Mouse (Mus musculus) left cerebral cortex, postnatal 14 days (tissue): ENCODE data around the gene Ppm1n. TPM values are rescaled to one million over a fixed set of nuclear protein-coding genes. Genes with fewer than 3 reads are reported as not detected.

ENCODE experiments used
- DNase-seq, 2 experiments: peaks; one replicate each; pipeline ENCODE4 v3.0.0; 2021 to 2022; ENCODE audit warnings: low spot score in 2 of 2, mixed read lengths in 1 of 2
- intact Hi-C: fragments of 180-260 bp; cut with DNase I; formaldehyde crosslinking; loops from one replicate; pipeline ENCODE4 v1.15.1; 2025
- total RNA-seq, 2 experiments: library from RNA; stranded (reverse); gene quantifications; 2 replicates each; pipeline ENCODE4 v1.2.3; 2021

Gene Ppm1n
- total RNA-seq, 2 experiments from 2014 or later: 0.40 TPM; not detected in 1

- intact Hi-C loops: no loop called here
- no peak for DNase-seq
These were observed 49.8 kb downstream of the Ppm1n start for GRCm38 (mm10) chr7:19230041-19230580.

- intact Hi-C loops: no loop called here
These were observed 50.5 kb downstream of the Ppm1n start for GRCm38 (mm10) chr7:19229404-19229803.

GRCm38 (mm10) chr7:19228793-19229148 is 51.1 kb downstream of the Ppm1n start:
- intact Hi-C loops: no loop called here

More at GRCm38 (mm10) chr7:19229404-19229803, 50.5 kb downstream of the Ppm1n start:
- no peak for DNase-seq

GRCm38 (mm10) chr7:19227883-19228792 is 51.7 kb downstream of the Ppm1n start, which contains the start of gene Opa3:
Gene Opa3 (plus strand): TSS chr7:19228334.
- DNase-seq: peak; percentile 99 to 100
- intact Hi-C loops: no loop called here

More at GRCm38 (mm10) chr7:19228793-19229148, 51.1 kb downstream of the Ppm1n start:
- DNase-seq: no peak

GRCm38 (mm10) chr7:19226817-19227797 is 52.8 kb downstream of the Ppm1n start:
- DNase-seq: peak; percentile 48 to 65
- intact Hi-C loops: no loop called here

Other genes starting within 250 kb of the Ppm1n start
- under 1 TPM; 0.29 to 0.49 TPM for gene Rsph6a, start 225.4 kb downstream of the Ppm1n start, total RNA-seq
- gene Dmwd, start 203.8 kb downstream of the Ppm1n start, total RNA-seq: 100 to 1,000 TPM; 151 to 162 TPM
- 10 to 100 TPM; 34.3 to 36.7 TPM for gene Dmpk, start 196.2 kb downstream of the Ppm1n start, total RNA-seq
- 1 to 10 TPM; 1.6 TPM for gene Six5, start 185.5 kb downstream of the Ppm1n start, total RNA-seq
- gene Gm4969, start 161.7 kb downstream of the Ppm1n start, total RNA-seq: under 1 TPM; 0.48 to 0.76 TPM
- 10 to 100 TPM; 11.5 to 12.6 TPM for gene Fbxo46, start 160.2 kb downstream of the Ppm1n start, total RNA-seq
- 10 to 100 TPM; 19.6 to 21.9 TPM for gene Qpctl, start 130.8 kb downstream of the Ppm1n start, total RNA-seq
- 10 to 100 TPM; 84.3 to 88.7 TPM for gene Snrpd2, start 130.3 kb downstream of the Ppm1n start, total RNA-seq
- gene Gipr, start 113.9 kb downstream of the Ppm1n start, total RNA-seq: 1 to 10 TPM; 1.6 to 2.8 TPM
- gene Eml2, start 103.6 kb downstream of the Ppm1n start, total RNA-seq: 100 to 1,000 TPM; 167 to 183 TPM
- 1 to 10 TPM; 5.2 to 5.5 TPM for gene Gpr4, start 67.5 kb downstream of the Ppm1n start, total RNA-seq
- 10 to 100 TPM; 40.0 to 43.9 TPM for gene Opa3, start 51.7 kb downstream of the Ppm1n start, total RNA-seq
- gene Vasp, start 8.2 kb downstream of the Ppm1n start, total RNA-seq: 10 to 100 TPM; 18.4 to 21.1 TPM
- gene Rtn2, start 2.6 kb upstream of the Ppm1n start, total RNA-seq: 100 to 1,000 TPM; 115 to 123 TPM
- 10 to 100 TPM in 1 of 2 experiments, 1 to 10 TPM in 1; 7.6 to 10.7 TPM for gene Fosb, start 30.0 kb upstream of the Ppm1n start, total RNA-seq
- 10 to 100 TPM; 42.7 to 44.0 TPM for gene Ercc1, start 64.7 kb upstream of the Ppm1n start, total RNA-seq
- gene Cd3eap, start 79.4 kb upstream of the Ppm1n start, total RNA-seq: 10 to 100 TPM; 20.6 to 20.9 TPM
- gene Ppp1r13l, start 79.7 kb upstream of the Ppm1n start, total RNA-seq: 1 to 10 TPM; 6.0 to 6.7 TPM
- 10 to 100 TPM; 32.7 to 35.5 TPM for gene Ercc2, start 101.9 kb upstream of the Ppm1n start, total RNA-seq
- 1 to 10 TPM in 1 of 2 experiments, under 1 TPM in 1; 0.75 to 2.2 TPM for gene Klc3, start 124.0 kb upstream of the Ppm1n start, total RNA-seq
- under 1 TPM; 0.36 to 0.86 TPM for gene Ckm, start 124.7 kb upstream of the Ppm1n start, total RNA-seq
- gene Mark4, start 178.8 kb upstream of the Ppm1n start, total RNA-seq: 10 to 100 TPM; 89.9 to 96.7 TPM
- gene Exoc3l2, start 183.3 kb upstream of the Ppm1n start, total RNA-seq: under 1 TPM; 0.37 to 0.80 TPM
- 1 to 10 TPM; 7.1 to 7.2 TPM for gene Bloc1s3, start 228.3 kb upstream of the Ppm1n start, total RNA-seq
- 10 to 100 TPM; 17.7 to 18.1 TPM for gene Trappc6a, start 228.3 kb upstream of the Ppm1n start, total RNA-seq
- 1 to 10 TPM in 1 of 2 experiments, under 1 TPM in 1; 0.68 to 1.1 TPM for gene Nkpd1, start 237.8 kb upstream of the Ppm1n start, total RNA-seq